Mouse (Mus musculus): Measurements from ENCODE around the gene Armh3. TPM values are rescaled to one million over a fixed set of nuclear protein-coding genes. Genes with fewer than 3 reads are reported as not detected.

The Armh3 gene
- total and polyA plus RNA-seq, 3 experiments: 13.9 to 14.6 (median 14.2) TPM

DNA sequence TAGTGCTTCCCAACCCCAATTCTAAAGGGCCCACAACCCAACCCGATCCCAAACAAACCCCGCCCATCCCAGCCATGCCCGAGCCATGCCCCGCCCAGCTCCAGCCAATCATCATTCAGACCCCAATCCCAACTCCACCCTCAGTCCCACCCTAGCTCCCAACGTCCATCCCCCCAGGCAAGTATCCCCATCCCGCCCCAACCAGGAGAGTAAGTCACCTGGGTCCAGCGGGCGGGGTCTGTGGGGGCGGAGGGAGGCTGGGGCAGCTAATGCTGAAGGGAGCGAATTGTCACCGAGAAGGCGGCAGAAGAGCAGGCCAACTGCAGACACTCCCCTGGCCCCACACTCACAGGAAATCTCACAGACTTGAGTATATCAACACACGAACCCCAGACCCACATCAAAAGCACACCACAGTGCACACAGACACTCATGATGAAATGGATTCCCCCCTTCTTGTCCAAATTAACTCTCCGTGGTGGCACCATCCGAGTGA is 202.2 kb downstream of the Armh3 start:
- TF ChIP-seq CTCF (IDR thresholded peaks at IDR 0.05) (no peak), POLR2A (IDR thresholded peaks at IDR 0.05; ENCODE audit: insufficient read depth, low read depth, low read length) (no peak), EP300 (IDR thresholded peaks at IDR 0.05; ENCODE audit: insufficient read depth, low read depth, low read length) (no peak)
- Histone ChIP-seq H3K36me3 (ENCODE audit: control insufficient read depth, insufficient read depth, low read length) (no peaks in the 10 kb centered on the region), H3K27ac (no peak overlapping the region), H3K4me1 (ENCODE audit: control insufficient read depth, insufficient read depth, low read length) (no peaks in the 10 kb centered on the region), H3K27me3 (ENCODE audit: control insufficient read depth, insufficient read depth, low read length) (no peaks in the 10 kb centered on the region), H3K4me3 (no peak overlapping the region), H3K79me2 (replicated peaks; ENCODE audit: control insufficient read depth, insufficient read depth, low read length) (no peaks in the 10 kb centered on the region), H3K9ac (ENCODE audit: low read depth, low read length) (no peak overlapping the region)
- intact Hi-C loops (cut with DNase I): no loop called here
- no peak for DNase-seq
- WGBS: 32% methylated on average over 15 of the region's 15 CpGs

DNA sequence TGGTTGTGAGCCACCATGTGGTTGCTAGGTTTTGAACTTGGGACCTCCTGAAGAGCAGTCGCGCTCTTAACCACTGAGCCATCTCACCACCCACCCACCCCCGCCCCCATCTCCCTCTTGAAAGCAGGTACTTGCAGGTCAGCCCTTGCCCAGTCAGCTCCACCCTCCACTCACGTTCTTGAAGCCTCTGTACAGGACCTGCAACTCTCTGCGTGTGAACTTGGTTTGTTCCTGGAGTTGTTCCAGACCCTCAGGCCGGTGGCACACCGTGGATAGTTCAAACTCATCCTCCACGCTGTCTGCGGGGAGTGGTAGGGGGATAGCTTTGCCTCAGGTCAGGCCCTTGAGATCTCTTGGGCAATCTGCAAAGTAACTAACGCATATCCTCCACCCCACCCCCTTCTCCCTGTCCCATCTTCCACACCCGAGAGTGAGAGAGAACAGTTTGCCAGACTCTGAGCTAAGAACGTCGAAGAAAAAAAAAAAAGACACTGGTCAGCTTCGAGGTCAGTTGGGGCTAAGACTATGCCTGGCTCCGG is 202.8 kb downstream of the Armh3 start:
- no peaks in the 10 kb centered on the region for H3K36me3 ChIP-seq (ENCODE audit: control insufficient read depth, insufficient read depth, low read length)
- no peak overlapping the region for H3K9ac ChIP-seq (ENCODE audit: low read depth, low read length)
- H3K4me3 ChIP-seq: no peak overlapping the region
- no peaks in the 10 kb centered on the region for H3K79me2 ChIP-seq (replicated peaks; ENCODE audit: control insufficient read depth, insufficient read depth, low read length)
- TF ChIP-seq POLR2A (IDR thresholded peaks at IDR 0.05; ENCODE audit: insufficient read depth, low read depth, low read length) (no peak), EP300 (IDR thresholded peaks at IDR 0.05; ENCODE audit: insufficient read depth, low read depth, low read length) (no peak), CTCF (IDR thresholded peaks at IDR 0.05) (no peak)
- no peak for DNase-seq
- H3K27me3 ChIP-seq (ENCODE audit: control insufficient read depth, insufficient read depth, low read length): no peaks in the 10 kb centered on the region
- H3K4me1 ChIP-seq (ENCODE audit: control insufficient read depth, insufficient read depth, low read length): no peaks in the 10 kb centered on the region
- WGBS: 37% methylated on average over 15 of the region's 15 CpGs
- H3K27ac ChIP-seq: no peak overlapping the region
- intact Hi-C loops (cut with DNase I): no loop called here

DNA sequence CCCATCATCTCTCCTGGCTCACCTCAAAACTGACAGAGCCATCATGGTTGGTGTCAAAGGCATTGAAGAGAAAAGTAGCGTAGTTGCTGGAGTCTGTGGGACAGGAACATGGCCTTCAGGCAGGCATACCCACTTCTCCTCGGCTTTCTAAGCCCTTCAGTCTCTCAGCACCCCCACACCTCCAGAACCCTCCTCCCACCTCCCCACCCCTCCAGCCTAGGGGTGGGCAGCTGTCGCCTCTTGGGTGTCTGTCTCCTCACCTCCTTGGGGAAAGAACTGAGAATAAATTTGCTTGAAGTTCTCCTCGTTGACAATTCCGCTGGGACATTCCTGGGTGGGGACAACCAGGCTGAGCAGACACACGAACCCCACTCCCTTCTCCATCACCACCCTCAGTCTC is 203.6 kb downstream of the Armh3 start:
- WGBS: 60% methylated on average over 6 of the region's 6 CpGs
- TF ChIP-seq EP300 (IDR thresholded peaks at IDR 0.05; ENCODE audit: insufficient read depth, low read depth, low read length): no peak
- TF ChIP-seq POLR2A (IDR thresholded peaks at IDR 0.05; ENCODE audit: insufficient read depth, low read depth, low read length): no peak
- TF ChIP-seq CTCF (IDR thresholded peaks at IDR 0.05): no peak
- no peak for DNase-seq

DNA sequence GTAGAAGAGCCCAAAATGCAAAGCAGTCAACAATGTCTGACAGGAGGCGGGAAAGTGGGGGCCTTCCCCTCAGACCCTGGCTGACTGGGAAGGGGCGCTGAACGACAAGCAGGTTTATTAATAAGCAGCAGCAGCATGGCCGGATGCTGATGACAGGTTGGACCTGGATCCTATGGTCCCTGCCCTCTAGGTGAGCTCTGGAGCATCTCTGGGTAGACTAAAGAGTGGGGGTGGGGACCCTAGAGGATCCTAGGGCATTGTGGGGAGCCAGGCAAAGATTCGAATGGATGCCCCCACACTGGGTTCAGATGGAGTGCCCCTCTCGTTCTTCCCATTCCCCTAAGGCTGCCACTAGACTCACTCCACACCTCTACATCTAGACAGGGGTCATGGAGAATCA is 205.9 kb downstream of the Armh3 start:
- Histone ChIP-seq H3K79me2 (replicated peaks; ENCODE audit: control insufficient read depth, insufficient read depth, low read length) (no peaks in the 10 kb centered on the region), H3K9ac (ENCODE audit: low read depth, low read length) (no peak overlapping the region), H3K4me1 (ENCODE audit: control insufficient read depth, insufficient read depth, low read length) (no peaks in the 10 kb centered on the region), H3K4me3 (no peak overlapping the region), H3K27ac (no peak overlapping the region), H3K36me3 (ENCODE audit: control insufficient read depth, insufficient read depth, low read length) (no peaks in the 10 kb centered on the region), H3K27me3 (ENCODE audit: control insufficient read depth, insufficient read depth, low read length) (no peaks in the 10 kb centered on the region)
- TF ChIP-seq EP300 (IDR thresholded peaks at IDR 0.05; ENCODE audit: insufficient read depth, low read depth, low read length) (no peak), POLR2A (IDR thresholded peaks at IDR 0.05; ENCODE audit: insufficient read depth, low read depth, low read length) (no peak), CTCF (IDR thresholded peaks at IDR 0.05) (no peak)
- no peak for DNase-seq
- WGBS: 85% methylated on average over 6 of the region's 6 CpGs
- intact Hi-C loops (cut with DNase I): no loop called here

More for the DNA sequence above, 203.6 kb downstream of the Armh3 start:
- H3K9ac ChIP-seq (ENCODE audit: low read depth, low read length): no peak overlapping the region
- H3K4me1 ChIP-seq (ENCODE audit: control insufficient read depth, insufficient read depth, low read length): no peaks in the 10 kb centered on the region
- H3K27me3 ChIP-seq (ENCODE audit: control insufficient read depth, insufficient read depth, low read length): no peaks in the 10 kb centered on the region
- no peaks in the 10 kb centered on the region for H3K36me3 ChIP-seq (ENCODE audit: control insufficient read depth, insufficient read depth, low read length)
- H3K27ac ChIP-seq: no peak overlapping the region
- H3K4me3 ChIP-seq: no peak overlapping the region
- intact Hi-C loops (cut with DNase I): no loop called here
- no peaks in the 10 kb centered on the region for H3K79me2 ChIP-seq (replicated peaks; ENCODE audit: control insufficient read depth, insufficient read depth, low read length)

DNA sequence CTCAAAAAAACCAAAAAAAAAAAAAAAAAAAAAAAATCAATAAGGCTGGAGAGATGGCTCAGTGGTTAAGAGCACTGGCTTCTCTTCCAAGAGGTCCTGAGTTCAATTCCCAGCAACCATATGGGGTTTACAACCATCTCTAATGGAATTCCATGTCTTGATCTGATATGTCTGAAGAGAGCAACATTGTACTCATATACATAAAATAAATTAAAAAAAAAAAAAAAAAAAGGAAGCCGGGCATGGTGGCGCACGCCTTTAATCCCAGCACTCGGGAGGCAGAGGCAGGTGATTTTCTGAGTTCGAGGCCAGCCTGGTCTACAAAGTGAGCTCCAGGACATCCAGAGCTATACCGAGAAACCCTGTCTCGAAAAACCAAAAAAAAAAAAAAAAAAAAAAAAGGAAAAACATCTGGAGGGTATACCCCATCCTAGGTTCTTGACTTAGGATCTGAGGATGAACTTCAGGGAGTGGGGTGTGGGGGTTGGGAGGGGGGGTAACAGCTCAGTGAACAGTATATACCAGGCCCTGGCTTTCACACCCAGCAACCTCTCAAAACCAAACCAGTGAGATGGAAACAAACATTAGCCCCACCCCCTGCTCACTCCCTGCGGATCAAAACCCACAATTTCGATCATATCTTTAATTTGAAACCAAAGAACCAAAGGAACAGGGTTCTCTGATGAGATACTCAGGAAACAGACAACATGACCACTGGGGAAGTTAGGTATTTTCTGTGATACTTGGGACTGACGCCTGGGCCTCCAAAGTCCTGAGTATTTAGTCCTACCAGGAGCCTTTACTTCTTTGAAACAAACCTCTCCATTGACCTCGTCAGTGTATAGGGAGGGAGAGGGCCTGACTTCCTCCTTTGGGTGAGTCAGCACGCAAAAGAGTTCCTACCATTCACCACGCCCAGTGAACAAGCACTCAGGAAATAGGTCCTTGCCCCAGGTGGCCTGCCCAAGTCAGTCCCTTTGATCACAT is 208.1 kb downstream of the Armh3 start:
- Histone ChIP-seq H3K27me3 (ENCODE audit: control insufficient read depth, insufficient read depth, low read length) (no peaks in the 10 kb centered on the region), H3K4me1 (ENCODE audit: control insufficient read depth, insufficient read depth, low read length) (no peaks in the 10 kb centered on the region), H3K79me2 (replicated peaks; ENCODE audit: control insufficient read depth, insufficient read depth, low read length) (no peaks in the 10 kb centered on the region), H3K27ac (no peak overlapping the region), H3K36me3 (ENCODE audit: control insufficient read depth, insufficient read depth, low read length) (no peaks in the 10 kb centered on the region), H3K9ac (ENCODE audit: low read depth, low read length) (no peak overlapping the region), H3K4me3 (no peak overlapping the region)
- intact Hi-C loops (cut with DNase I): no loop called here
- 78% methylated on average over 13 of the region's 13 CpGs for WGBS
- DNase-seq: no peak
- TF ChIP-seq EP300 (IDR thresholded peaks at IDR 0.05; ENCODE audit: insufficient read depth, low read depth, low read length) (no peak), CTCF (IDR thresholded peaks at IDR 0.05) (no peak), POLR2A (IDR thresholded peaks at IDR 0.05; ENCODE audit: insufficient read depth, low read depth, low read length) (no peak)

DNA sequence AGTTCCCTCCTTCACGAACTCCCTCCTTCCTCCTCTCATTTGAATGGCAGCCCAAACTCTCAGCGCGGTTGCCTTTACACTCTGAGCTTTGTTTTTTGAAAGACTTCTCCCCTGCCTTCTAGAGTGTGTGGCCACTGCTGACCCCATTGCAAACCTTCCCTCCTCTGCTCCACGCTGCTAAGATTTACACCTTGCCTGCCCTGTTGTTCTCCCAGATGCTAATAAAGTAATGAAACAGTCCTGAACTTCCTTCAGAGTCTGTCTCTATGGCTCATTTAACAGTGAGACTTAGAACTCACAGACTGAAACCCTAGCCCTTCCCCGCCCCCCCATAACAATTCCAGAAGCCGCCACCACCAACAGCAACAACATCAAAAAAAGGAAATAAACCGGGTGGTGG is 208.9 kb downstream of the Armh3 start:
- Histone ChIP-seq H3K79me2 (replicated peaks; ENCODE audit: control insufficient read depth, insufficient read depth, low read length) (no peaks in the 10 kb centered on the region), H3K9ac (ENCODE audit: low read depth, low read length) (no peak overlapping the region), H3K36me3 (ENCODE audit: control insufficient read depth, insufficient read depth, low read length) (no peaks in the 10 kb centered on the region), H3K27ac (no peak overlapping the region), H3K4me1 (ENCODE audit: control insufficient read depth, insufficient read depth, low read length) (no peaks in the 10 kb centered on the region), H3K27me3 (ENCODE audit: control insufficient read depth, insufficient read depth, low read length) (no peaks in the 10 kb centered on the region), H3K4me3 (no peak overlapping the region)
- TF ChIP-seq EP300 (IDR thresholded peaks at IDR 0.05; ENCODE audit: insufficient read depth, low read depth, low read length): no peak
- no peak for TF ChIP-seq POLR2A (IDR thresholded peaks at IDR 0.05; ENCODE audit: insufficient read depth, low read depth, low read length)
- no peak for TF ChIP-seq CTCF (IDR thresholded peaks at IDR 0.05)
- WGBS: 84% methylated on average over 7 of the region's 7 CpGs
- DNase-seq: no peak
- intact Hi-C loops (cut with DNase I): no loop called here
